Mouse (Mus musculus) urinary bladder, postnatal 25 days (tissue): ENCODE measurements at regions not wholly inside any gene's neighbourhood (a gene's known extent, or its start where the extent isn't known, plus 50 kb on each side); places are given as distances from the start of the nearest gene placed in this dataset.
A peak's percentile ranks its signal among the peaks of the same experiment; 100 is the strongest.

Experiments used
- DNase-seq: peaks from one replicate; pipeline ENCODE4 v3.0.0; 2022; ENCODE audit warnings: low spot score

- no peak for DNase-seq
These were observed 53.5 kb upstream of the Ralgapa2 start for GRCm38 (mm10) chr2:146565693-146566092.

DNA sequence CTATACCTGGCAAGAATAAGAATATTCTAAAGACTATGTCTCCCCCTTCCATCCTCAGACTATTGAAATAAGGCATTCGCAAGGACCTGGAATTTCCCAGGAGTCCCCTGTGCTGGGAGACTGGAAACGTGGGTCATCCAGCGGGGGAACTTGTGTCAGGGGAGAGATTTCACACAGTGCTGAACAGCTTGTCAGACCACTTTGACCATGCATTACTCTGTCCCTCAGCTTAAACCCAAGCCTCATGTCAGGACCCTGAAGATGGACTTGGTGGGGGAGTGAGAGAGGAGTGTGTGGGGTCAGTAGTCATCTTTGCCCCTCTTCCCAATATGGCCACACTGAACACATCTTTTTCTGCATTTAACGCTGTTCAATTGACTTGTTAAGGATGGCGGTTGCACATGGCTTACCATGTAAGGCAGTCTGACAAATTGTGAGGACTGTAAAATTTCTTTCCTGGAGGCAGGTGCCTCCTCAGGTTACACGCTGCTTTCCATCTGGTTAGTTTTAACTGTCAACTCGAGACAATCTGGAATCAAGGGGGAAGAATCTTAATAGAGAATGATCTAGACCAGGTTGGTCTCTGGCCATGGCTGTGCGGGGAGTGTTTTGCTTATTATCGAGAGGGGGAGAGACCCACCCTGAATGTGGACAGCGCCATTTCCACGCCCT, 56.2 kb upstream of the Ralgapa2 start:
- DNase-seq: no peak

- DNase-seq: no peak
These were observed 58.9 kb upstream of the Ralgapa2 start for GRCm38 (mm10) chr2:146571036-146571435.

DNA sequence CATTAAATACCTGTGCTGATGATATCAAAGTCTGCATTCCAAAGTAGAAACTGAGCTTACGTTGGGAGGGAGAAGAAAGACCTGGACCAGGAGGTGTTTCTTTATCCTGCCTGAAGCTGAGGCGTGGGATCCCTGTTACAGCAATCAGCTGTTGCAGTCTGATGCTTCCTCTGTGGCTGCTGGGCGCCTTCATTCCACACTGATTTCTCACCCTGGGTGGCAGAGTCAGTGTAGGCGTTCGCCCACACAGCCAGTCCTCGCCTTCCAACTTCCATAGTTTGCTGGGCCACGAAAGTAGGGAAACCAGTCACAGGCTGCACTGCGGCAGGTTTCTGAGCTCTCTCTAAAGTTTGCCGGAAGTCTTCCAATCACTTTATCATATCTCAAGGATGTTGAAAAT, 59.7 kb upstream of the Ralgapa2 start:
- DNase-seq: no peak

DNA sequence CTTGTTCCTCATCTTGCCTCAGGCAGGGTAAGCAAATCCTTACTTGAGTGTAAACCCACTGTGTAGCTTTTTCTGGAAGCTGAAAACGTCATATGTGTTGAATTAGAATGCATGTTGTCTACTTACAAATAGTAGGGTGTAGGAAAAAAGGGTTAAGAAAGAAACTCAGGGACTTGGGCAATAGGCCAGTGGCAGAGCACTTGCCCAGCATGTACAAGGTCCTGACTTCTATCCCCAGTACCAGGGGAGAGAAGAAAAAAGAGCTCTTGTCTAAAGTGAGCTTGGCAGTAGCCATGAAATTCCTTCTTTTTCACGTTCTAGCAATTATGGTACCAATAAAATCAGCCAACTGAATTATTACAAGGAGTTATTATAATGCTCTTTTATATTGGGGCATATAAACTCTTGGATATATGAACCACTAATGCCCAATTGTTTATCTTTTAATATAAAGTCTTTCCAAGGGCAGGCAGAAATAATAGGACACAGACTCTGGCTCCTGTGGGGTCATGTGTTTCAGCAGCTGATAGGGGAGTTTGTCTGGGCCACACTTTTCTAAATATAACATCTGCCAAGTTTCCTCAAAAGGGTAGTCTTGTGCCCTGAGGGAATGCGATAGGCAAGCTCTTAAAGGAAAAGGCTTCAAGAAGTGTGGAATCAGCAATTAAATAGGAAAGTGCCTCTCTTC, 63.6 kb upstream of the Ralgapa2 start:
- no peak for DNase-seq

- no peak for DNase-seq
These were observed 64.3 kb upstream of the Ralgapa2 start for GRCm38 (mm10) chr2:146576298-146576905.

GRCm38 (mm10) chr2:146577096-146577495, 65.0 kb upstream of the Ralgapa2 start:
- no peak for DNase-seq

DNA sequence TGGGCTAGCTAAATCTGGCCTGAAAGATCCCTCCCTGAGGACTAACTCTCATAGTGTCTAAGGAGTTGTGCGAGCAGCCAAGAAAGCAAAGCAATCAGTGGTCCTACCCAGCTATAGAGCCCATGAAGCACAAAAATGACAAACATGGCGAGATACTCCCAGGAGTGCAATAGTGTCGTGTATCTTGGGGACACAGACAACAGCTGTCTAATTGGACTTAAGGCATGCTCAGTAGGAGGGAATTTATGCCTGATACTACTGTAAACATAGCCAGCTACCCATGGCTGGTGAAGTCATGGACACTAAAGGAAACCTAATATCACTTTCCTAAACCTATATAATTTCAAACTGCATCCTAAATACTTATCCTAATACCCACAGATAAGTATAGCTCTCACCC, 69.1 kb upstream of the Ralgapa2 start:
- no peak for DNase-seq

GRCm38 (mm10) chr2:146583807-146584388, 71.8 kb upstream of the Ralgapa2 start:
- no peak for DNase-seq

DNA sequence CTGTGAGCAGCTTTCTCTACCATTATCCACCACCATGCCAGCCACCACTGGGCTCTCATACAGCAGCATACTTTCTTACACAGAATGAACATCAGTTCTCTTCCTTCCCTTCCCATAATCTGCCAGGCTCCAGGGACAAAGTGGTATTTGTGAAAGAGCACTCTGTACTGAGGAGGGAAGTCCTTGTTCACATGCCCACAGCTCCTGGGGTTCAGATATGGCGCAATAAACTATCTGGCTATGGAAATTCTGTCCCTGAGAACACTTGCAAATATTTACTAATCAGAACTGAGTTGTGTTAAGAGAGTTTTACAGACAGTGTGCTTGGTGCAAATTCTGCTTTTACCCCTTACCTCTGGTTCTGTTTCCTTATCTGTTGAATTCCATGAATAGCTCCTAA, 74.2 kb upstream of the Ralgapa2 start:
- DNase-seq: no peak

DNA sequence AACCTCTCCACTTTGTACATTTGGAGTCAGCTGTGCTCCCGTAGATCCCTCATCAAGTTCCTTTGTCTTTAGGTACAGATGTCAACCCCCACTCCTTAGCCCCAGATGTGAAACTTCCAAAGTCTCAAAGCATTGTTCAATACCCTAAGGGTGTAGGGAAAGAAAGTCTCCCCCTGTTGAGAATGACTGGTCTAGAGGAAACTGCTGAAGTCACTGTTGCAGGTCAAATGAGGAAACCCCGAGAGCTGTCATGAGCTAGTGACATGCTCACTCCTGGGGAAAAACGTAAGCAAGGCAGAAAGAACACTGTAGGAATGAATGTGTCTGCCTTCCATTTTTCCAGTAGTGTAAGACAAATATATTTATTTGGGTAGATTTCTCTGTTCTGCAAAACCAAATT, 74.8 kb upstream of the Ralgapa2 start:
- no peak for DNase-seq

DNA sequence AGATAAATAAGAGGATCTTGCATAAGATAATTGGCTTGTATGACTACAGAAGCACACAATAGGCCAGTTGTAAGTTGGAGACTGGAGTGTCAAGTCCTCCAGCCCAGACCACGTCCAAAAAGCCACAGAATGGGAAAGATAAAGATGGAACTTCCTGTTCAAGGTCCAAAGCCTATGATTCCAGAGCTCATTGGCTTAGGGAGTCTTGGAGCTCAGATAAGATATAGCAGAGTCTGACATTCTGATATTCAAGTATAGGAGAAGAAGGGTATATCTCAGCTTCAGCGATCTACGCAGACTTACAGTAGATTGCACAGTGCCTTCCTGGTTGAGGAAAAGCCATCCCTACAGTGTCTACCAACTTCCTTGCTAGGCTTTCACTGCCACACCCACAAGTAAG, 77.7 kb upstream of the Ralgapa2 start:
- no peak for DNase-seq

GRCm38 (mm10) chr2:146593291-146593690, 81.1 kb upstream of the Ralgapa2 start:
- no peak for DNase-seq

DNA sequence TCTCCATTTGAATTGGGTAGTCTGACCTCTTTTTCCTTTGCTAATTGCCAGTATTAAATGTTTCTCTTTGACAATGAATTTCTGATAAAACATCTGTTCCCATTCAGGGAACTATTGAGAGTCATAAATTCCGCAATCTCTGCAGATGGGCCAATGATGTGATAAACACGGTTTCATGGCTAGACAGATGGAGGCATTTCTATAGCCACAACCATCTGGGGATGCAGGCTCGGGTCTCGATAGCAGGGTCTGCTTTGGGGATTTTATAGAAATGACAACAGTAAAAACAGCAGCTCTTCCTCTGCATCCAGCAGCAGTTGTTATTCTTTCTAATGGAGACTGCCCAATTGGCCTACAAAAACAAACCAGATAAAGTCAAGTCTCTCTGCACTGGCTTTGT, 82.1 kb upstream of the Ralgapa2 start:
- no peak for DNase-seq

- DNase-seq: no peak
These were observed 83.5 kb upstream of the Ralgapa2 start for GRCm38 (mm10) chr2:146595673-146596072.

- no peak for DNase-seq
These were observed 94.0 kb upstream of the Ralgapa2 start for GRCm38 (mm10) chr2:146606170-146606569.

DNA sequence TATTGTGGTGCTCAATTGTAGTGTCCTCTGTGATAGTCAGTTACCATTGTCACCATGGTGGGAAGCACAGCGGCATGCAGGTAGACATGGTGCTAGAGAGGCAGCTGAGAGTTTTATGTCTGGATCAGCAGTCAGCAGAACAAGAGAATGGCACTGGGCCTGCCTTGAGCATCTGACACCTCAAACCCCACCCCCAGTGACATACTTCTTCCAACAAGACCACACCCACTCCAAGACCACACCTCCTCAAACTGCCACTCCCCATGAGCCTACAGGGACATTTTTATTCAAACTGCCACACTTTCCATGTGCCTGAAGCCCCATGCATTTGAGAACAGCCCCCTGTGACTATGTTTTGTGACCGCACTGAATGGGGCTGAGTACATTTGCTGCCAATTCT, 98.8 kb upstream of the Ralgapa2 start:
- DNase-seq: no peak

DNA sequence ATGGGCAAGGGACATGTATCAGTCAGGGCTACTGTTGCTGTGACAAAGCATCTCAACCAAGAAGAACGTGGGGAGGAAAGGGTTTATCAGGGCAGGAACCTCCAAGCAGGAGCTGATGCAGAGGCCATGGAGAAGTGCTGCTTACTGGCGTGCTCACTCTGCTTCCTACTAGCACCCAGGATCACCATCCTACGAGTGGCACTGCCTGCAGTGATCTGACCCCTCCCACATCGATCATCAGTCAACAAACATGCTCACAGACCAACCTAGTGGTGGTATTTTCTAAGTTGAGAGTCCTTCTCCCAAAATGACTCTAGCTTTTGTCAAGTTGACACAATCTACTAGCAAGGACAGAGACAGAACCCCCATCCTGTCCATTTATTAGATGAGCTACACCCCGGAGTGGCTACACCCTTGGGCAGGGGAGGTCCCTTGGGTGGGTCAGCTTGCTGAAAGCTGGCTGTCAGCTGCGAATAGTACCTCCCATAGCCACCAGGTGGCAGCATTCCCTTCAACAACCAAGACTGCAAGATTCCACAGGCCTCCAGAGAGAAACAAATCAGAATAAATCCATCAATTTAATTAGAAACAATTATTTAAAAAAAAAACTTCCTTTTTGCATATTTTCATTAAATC, 99.9 kb upstream of the Ralgapa2 start:
- DNase-seq: peak; percentile 69

DNA sequence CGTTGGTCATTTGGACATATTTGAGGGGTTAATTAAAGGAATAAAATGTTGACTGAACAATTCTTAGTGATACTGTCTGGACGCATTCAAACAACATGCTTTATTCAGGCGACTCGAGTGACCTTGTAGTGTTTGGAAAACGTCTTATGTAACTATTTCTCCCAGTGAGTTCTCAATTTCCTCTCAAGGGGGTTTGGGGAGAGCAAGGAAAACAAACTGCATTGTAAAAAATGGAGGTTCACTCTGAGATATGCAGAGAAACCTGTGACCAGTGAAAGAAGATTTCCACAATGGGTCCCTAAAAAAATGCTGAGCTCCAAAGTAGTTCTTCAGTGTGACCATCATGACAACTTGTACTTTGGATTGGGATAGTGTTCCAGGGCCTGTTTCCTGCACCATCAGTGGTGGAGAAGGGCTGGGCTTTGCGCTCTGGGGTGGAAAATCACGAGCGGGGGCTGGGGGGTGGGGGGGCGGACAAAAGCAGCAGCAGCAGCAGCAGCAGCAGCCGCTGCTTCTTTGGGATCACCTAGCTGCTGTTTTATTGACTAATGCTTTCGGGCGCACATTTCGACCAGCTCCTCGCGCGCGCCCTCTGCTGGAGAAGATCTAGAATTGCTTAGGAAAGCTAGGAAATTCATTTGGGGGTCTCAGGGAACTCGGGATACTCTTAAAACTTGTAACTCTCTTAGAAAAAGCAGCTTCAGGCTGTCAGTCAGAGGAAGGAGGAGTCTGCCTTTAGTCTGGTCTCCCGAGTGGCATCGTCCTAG, 100.6 kb upstream of the Ralgapa2 start:
- DNase-seq: peak; percentile 52

DNA sequence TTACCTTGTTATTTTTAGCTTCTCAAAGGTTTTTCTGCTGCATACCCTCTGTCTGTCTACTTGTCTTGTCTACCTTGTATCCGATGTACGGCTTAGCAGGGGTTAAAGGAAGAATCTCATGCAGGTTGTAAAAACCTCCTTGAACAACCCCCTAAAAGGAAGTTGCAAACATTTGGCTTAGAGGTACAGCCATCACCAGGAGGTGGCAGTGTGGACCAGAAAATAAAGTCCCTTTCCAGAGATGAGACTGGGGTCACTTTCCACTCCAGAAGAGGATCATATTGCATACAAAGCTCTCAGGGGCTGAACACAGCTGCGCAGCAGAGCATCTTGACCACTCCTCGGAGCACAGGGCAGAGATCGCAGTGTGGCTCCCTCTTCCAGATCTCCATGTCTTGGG, 109.0 kb upstream of the Ralgapa2 start:
- no peak for DNase-seq

DNA sequence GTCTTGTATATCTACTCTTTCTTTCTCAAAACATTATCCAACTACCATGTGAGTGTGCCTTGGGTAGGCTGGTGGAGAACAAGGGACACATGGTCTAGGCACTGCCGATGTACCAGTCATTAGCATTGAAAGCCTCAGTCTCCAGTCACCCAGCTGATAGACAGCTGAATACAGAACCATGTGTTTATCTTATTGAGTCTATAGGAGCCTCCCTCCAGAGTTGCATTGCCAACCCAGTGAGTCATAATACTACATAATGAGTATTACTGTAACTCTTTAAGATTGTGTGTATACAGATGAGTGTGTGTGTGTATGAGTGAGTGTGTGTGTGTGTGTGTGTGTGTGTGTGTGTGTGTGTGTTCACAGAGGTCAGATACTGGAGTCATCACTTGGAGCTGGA, 110.9 kb upstream of the Ralgapa2 start:
- DNase-seq: no peak

DNA sequence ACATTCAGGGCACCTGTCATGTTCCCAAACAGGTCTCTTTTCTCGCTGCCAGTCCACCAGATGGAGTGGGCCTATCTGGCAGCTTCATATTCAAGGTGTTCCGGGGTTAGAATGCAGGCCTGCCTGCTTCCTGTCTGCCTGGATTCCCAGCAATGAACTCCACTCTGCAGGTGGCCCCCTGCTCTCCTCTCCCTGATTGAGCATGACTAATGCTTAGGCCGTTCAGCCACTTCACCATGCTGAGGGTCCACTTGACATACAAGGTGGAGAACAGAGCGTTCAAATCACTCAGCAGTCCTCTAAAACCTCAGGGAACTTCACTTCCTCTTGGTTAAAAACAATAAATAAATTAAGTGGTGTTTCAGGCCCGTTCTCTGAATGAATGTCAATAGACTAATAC, 112.1 kb upstream of the Ralgapa2 start:
- DNase-seq: no peak
